Mouse (Mus musculus) G1E (cell line): ENCODE results near the gene Mdc1.

ENCODE experiments used
- CTCF ChIP-seq: IDR thresholded peaks from 2 replicates; pipeline ENCODE4 v1.5.1; 2012; ENCODE audit warnings: low read depth, low read length, inconsistent platforms, mixed read lengths
- GATA1 ChIP-seq: IDR thresholded peaks from 2 replicates; pipeline ENCODE4 v1.6.1; 2012; ENCODE audit warnings: borderline replicate concordance, low read length, inconsistent platforms, mixed read lengths
- POLR2AphosphoS5 ChIP-seq: IDR thresholded peaks from 2 replicates; pipeline ENCODE4 v1.6.1; 2012; ENCODE audit warnings: low read depth, low read length, inconsistent platforms; ENCODE audit not compliant: insufficient replicate concordance

GRCm38 (mm10) chr17:35812736-35813135 is 28.6 kb upstream of the Mdc1 start:
- TF ChIP-seq CTCF (no peak), GATA1 (no peak), POLR2AphosphoS5 (no peak)
